Mouse (Mus musculus): ENCODE measurements around the gene 2700081O15Rik.

DNA sequence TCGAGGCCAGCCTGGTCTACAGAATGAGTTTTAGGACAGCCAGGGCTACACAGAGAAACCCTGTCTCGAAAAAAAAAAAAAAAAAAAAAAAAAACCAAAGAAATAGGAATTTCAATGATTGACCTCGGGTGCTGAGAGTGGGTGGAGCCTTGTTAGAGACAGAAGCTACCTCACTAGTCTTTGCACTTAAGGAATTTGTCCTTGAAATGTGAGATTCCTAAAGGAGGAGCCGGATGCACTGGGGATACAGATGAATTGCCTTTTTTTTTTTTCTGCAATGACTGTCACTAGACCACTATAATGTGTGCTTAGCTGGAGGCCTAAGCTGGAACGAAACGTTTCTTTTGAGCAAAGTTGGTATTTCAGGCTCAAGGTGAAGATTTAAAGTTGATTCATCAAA is 28.9 kb upstream of the 2700081O15Rik start:
- no peak for TF ChIP-seq POLR2A (IDR thresholded peaks at IDR 0.05; ENCODE audit: control insufficient read depth, low read depth, low read length)
- TF ChIP-seq CTCF (IDR thresholded peaks at IDR 0.05; ENCODE audit: control insufficient read depth, insufficient read depth, insufficient replicate concordance, low read depth, low read length), result no peak
